Mouse (Mus musculus) G1E (cell line): ENCODE data around the gene Dlgap1. TPM values are rescaled to one million over a fixed set of nuclear protein-coding genes. Genes with fewer than 3 reads are reported as not detected.

ENCODE experiments used
- ATAC-seq: 2 replicates; pipeline ENCODE4 v1.8.0; 2016; ENCODE audit warnings: mild to moderate bottlenecking; ENCODE audit not compliant: insufficient number of reproducible peaks, poor library complexity, low FRiP score, severe bottlenecking; ENCODE audit errors: extremely low read depth
- DNase-seq: peaks from one replicate; pipeline ENCODE4 v3.0.0; 2012; ENCODE audit warnings: low spot score
- H3K27me3 ChIP-seq: 2 replicates; pipeline ENCODE4 v1.6.1; 2012; ENCODE audit warnings: mild to moderate bottlenecking, low read length, inconsistent platforms; ENCODE audit not compliant: insufficient read depth
- H3K36me3 ChIP-seq: replicated peaks from 2 replicates; pipeline ENCODE3; 2012; ENCODE audit warnings: mild to moderate bottlenecking, inconsistent platforms
- H3K4me1 ChIP-seq: 2 replicates; pipeline ENCODE4 v1.6.1; 2012; ENCODE audit warnings: low read depth, low read length, inconsistent platforms, mixed read lengths; ENCODE audit not compliant: insufficient read depth
- H3K4me3 ChIP-seq: 2 replicates; pipeline ENCODE4 v1.5.1; 2012; ENCODE audit warnings: low read depth, mild to moderate bottlenecking, inconsistent platforms, low read length, moderate library complexity, mixed read lengths
- H3K9me3 ChIP-seq: replicated peaks from 2 replicates; pipeline ENCODE4 v1.6.1; 2012; ENCODE audit warnings: inconsistent platforms
- CTCF ChIP-seq: IDR thresholded peaks from 2 replicates; pipeline ENCODE4 v1.5.1; 2012; ENCODE audit warnings: low read depth, low read length, inconsistent platforms, mixed read lengths
- GATA1 ChIP-seq: IDR thresholded peaks from 2 replicates; pipeline ENCODE4 v1.6.1; 2012; ENCODE audit warnings: borderline replicate concordance, low read length, inconsistent platforms, mixed read lengths
- GATA2 ChIP-seq: IDR thresholded peaks from 2 replicates; pipeline ENCODE4 v1.6.1; 2012; ENCODE audit warnings: low read depth, low read length, inconsistent platforms, borderline replicate concordance
- POLR2AphosphoS5 ChIP-seq: IDR thresholded peaks from 2 replicates; pipeline ENCODE4 v1.6.1; 2012; ENCODE audit warnings: low read depth, low read length, inconsistent platforms; ENCODE audit not compliant: insufficient replicate concordance
- TAL1 ChIP-seq: conservative IDR thresholded peaks from 2 replicates; pipeline ENCODE4 v1.6.1; 2012; ENCODE audit warnings: low read depth, low read length, inconsistent platforms, mixed read lengths
- polyA plus RNA-seq: library from polyadenylated mRNA; stranded (reverse); fragments of >175 nt; gene quantifications from 2 replicates; pipeline ENCODE4 v1.2.3, GENCODE M21; 2012
- total RNA-seq, 2 experiments: library from RNA; stranded (forward) in 1 of 2; stranded (reverse) in 1 of 2; fragments of 200-1000 nt in 1 of 2; fragments of >200 nt in 1 of 2; fragmentation: Nextera tagmentation in 1 of 2; gene quantifications; 2 replicates each; pipeline ENCODE4 v1.2.3; 2014 to 2017

Gene Dlgap1
- total and polyA plus RNA-seq, 3 experiments: 0.22 TPM; not detected in 2

- H3K9me3 ChIP-seq: peaks cover 20% of the 10 kb centered on the region
- no peaks in the 10 kb centered on the region for H3K4me1 ChIP-seq
- H3K4me3 ChIP-seq: no peak overlapping the region
- ATAC-seq: no peak
- no peaks in the 10 kb centered on the region for H3K36me3 ChIP-seq
- no peak for TF ChIP-seq CTCF
- TF ChIP-seq POLR2AphosphoS5: no peak
- no peak for TF ChIP-seq TAL1
- TF ChIP-seq GATA1: no peak
- no peak for TF ChIP-seq GATA2
- H3K27me3 ChIP-seq: no peaks in the 10 kb centered on the region
- no peak for DNase-seq
Observed at GRCm38 (mm10) chr17:70728719-70729281, 759.9 kb downstream of the Dlgap1 start.

- Histone ChIP-seq H3K27me3 (no peaks in the 10 kb centered on the region), H3K36me3 (no peaks in the 10 kb centered on the region), H3K4me3 (no peak overlapping the region), H3K9me3 (peaks cover 33% of the 10 kb centered on the region), H3K4me1 (no peaks in the 10 kb centered on the region)
- DNase-seq (no peak), ATAC-seq (no peak)
- TF ChIP-seq POLR2AphosphoS5 (no peak), CTCF (no peak), GATA2 (no peak), GATA1 (no peak)
Observed at GRCm38 (mm10) chr17:70734728-70735127, 765.9 kb downstream of the Dlgap1 start.

- Histone ChIP-seq H3K36me3 (no peaks in the 10 kb centered on the region), H3K4me3 (no peak overlapping the region), H3K4me1 (no peaks in the 10 kb centered on the region), H3K27me3 (no peaks in the 10 kb centered on the region), H3K9me3 (peaks cover 31% of the 10 kb centered on the region)
- no peak for ATAC-seq
- DNase-seq: no peak
- TF ChIP-seq CTCF (no peak), GATA2 (no peak), GATA1 (no peak), TAL1 (no peak), POLR2AphosphoS5 (no peak)
Observed at GRCm38 (mm10) chr17:70735396-70735795, 766.5 kb downstream of the Dlgap1 start.

- Histone ChIP-seq H3K27me3 (no peaks in the 10 kb centered on the region), H3K4me3 (no peak overlapping the region), H3K4me1 (no peaks in the 10 kb centered on the region), H3K36me3 (no peaks in the 10 kb centered on the region), H3K9me3 (peaks cover 36% of the 10 kb centered on the region)
- DNase-seq (no peak), ATAC-seq (no peak)
- TF ChIP-seq GATA1 (no peak), TAL1 (no peak), CTCF (no peak), POLR2AphosphoS5 (no peak), GATA2 (no peak)
Observed at GRCm38 (mm10) chr17:70737424-70737823, 768.6 kb downstream of the Dlgap1 start.

- peaks cover 39% of the 10 kb centered on the region for H3K9me3 ChIP-seq
- H3K36me3 ChIP-seq: no peaks in the 10 kb centered on the region
- DNase-seq (no peak), ATAC-seq (no peak)
- H3K4me1 ChIP-seq: no peaks in the 10 kb centered on the region
- no peaks in the 10 kb centered on the region for H3K27me3 ChIP-seq
- TF ChIP-seq GATA1 (no peak), GATA2 (no peak), TAL1 (no peak)
- no peak overlapping the region for H3K4me3 ChIP-seq
Observed at GRCm38 (mm10) chr17:70738168-70738854, 769.4 kb downstream of the Dlgap1 start.

- H3K36me3 ChIP-seq: no peaks in the 10 kb centered on the region
- DNase-seq (no peak), ATAC-seq (no peak)
- TF ChIP-seq POLR2AphosphoS5: no peak
- no peak for TF ChIP-seq GATA1
- no peak for TF ChIP-seq GATA2
- no peak for TF ChIP-seq CTCF
- no peak for TF ChIP-seq TAL1
- H3K27me3 ChIP-seq: no peaks in the 10 kb centered on the region
- H3K4me1 ChIP-seq: no peaks in the 10 kb centered on the region
- no peak overlapping the region for H3K4me3 ChIP-seq
- H3K9me3 ChIP-seq: peaks cover 37% of the 10 kb centered on the region
Observed at GRCm38 (mm10) chr17:70739346-70739745, 770.5 kb downstream of the Dlgap1 start.
